Mouse (Mus musculus) hindbrain, embryonic 12.5 days (tissue): ENCODE measurements around the gene Sds. TPM values are rescaled to one million over a fixed set of nuclear protein-coding genes. Genes with fewer than 3 reads are reported as not detected.

Source experiments
- ATAC-seq: fragments of 200-750 bp; cut with Nextera tagmentation; 2 replicates; pipeline ENCODE4 v1.8.0; 2017; ENCODE audit warnings: moderate TSS enrichment; ENCODE audit not compliant: low FRiP score
- H3K27ac ChIP-seq: fragments of 300-500 bp; sonication (generic); 2 replicates; pipeline ENCODE4 v1.5.1; 2016; ENCODE audit warnings: mild to moderate bottlenecking
- H3K27me3 ChIP-seq: fragments of 300-500 bp; sonication (generic); 2 replicates; pipeline ENCODE4 v1.6.1; 2016; ENCODE audit warnings: mild to moderate bottlenecking
- H3K36me3 ChIP-seq: fragments of 300-500 bp; sonication (generic); 2 replicates; pipeline ENCODE4 v1.6.1; 2016; ENCODE audit warnings: mild to moderate bottlenecking
- H3K4me1 ChIP-seq: fragments of 300-500 bp; sonication (generic); 2 replicates; pipeline ENCODE4 v1.6.1; 2016
- H3K4me2 ChIP-seq: fragments of 300-500 bp; sonication (generic); replicated peaks from 2 replicates; pipeline ENCODE4 v1.6.1; 2016; ENCODE audit warnings: mild to moderate bottlenecking
- H3K4me3 ChIP-seq: fragments of 300-500 bp; sonication (generic); 2 replicates; pipeline ENCODE4 v1.5.1; 2016; ENCODE audit warnings: mild to moderate bottlenecking
- H3K9ac ChIP-seq: fragments of 300-500 bp; sonication (generic); 2 replicates; pipeline ENCODE4 v1.6.1; 2016; ENCODE audit warnings: mild to moderate bottlenecking, moderate library complexity
- H3K9me3 ChIP-seq: fragments of 300-500 bp; sonication (generic); replicated peaks from 2 replicates; pipeline ENCODE4 v1.6.1; 2016; ENCODE audit warnings: mild to moderate bottlenecking
- WGBS: fragments of 180-500 bp; shearing (Covaris S2); methylation state at CpG from one replicate; pipeline ENCODE4 v1.1.7; 2016; 5-methylcytosine and 5-hydroxymethylcytosine counted together
- polyA plus RNA-seq: library from polyadenylated mRNA; unstranded; fragments of >200 nt; fragmentation: Nextera tagmentation; extraction: Ambion mirVana; gene quantifications from 2 replicates; pipeline ENCODE4 v1.2.1, GENCODE M21; 2016

The Sds gene
- polyA plus RNA-seq, 1 experiment from 2014 or later = not detected

DNA sequence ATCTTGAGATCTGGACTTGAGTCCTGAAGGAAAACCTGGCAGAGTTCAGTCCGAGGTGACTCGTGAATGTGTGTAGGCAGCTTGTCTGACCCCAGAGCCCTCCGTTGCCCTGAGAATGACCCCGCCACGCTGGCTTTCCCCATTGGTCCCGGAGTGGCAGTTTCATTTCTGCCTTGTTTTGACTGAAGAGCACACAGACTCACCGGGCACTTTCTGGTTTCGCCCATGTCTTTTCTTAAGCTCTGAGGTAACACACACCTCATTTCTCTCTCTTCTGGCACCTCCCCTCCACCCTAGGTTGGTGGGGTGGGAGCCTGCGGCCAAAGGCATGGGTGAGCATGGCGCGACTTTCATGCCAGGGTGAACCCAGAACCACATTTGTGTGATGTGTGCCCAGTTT is 50.0 kb downstream of the Sds start:
- ATAC-seq = no peak
- Histone ChIP-seq H3K9ac (no peak overlapping the region), H3K4me2 (no peak overlapping the region), H3K27ac (no peak overlapping the region), H3K4me3 (no peak overlapping the region), H3K9me3 (no peaks in the 10 kb centered on the region), H3K27me3 (no peaks in the 10 kb centered on the region), H3K36me3 (no peaks in the 10 kb centered on the region), H3K4me1 (no peaks in the 10 kb centered on the region)
- 71% methylated on average over 11 of the region's 11 CpGs for WGBS

DNA sequence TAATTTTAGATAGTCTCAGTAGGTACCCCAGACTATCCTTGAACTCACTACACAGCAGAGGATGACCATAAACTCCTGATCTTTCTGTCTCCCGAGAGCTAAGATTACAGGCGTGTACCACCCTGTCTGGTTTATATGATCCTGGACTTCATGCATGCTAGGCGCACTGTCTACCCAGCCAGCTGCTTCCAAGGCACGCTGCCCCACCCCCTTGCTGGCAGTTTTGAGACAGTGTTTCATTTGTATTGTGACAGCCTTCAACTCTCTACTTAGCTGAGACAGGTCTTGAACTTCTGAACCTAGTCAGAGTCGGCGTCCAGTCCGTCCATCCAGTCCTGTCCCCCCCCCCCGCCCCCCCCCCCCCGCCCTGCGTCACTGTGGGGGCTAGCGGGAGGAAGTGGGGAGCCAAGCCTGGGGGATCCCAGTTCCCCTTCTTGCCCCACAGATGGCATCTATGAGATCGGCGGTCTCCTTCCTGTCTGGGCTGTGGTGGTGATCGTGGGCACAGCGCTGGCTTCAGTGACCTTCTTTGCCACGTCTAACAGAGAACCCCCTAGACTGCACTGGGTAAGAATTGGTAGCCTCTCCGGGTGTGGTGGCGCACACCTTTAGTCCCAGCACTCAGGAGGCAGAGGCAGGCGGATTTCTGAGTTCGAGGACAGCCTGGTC is 51.1 kb downstream of the Sds start:
- 89% methylated on average over 15 of the region's 20 CpGs for WGBS
- ATAC-seq = no peak
- H3K27me3 ChIP-seq = no peaks in the 10 kb centered on the region

DNA sequence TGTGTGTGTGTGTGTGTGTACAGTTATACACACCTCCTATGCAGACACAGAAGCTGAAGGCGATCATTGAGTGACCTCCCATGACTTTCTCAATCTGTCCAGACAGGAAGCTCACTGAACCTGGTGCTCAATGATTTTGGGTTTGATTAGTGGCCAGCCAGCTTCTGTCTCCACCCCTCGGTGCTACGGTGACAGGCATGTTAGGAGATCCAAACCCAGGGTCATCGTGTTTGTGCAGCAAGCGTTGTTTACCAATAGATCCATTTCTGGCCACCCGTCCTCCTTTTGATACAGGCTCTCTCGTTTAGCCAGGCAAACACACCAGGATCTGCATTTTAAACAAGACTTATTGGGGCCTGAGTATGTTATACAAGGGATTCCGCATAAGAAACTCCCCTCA is 55.3 kb downstream of the Sds start:
- no peaks in the 10 kb centered on the region for H3K27me3 ChIP-seq
- no peak overlapping the region for H3K9ac ChIP-seq
- no peaks in the 10 kb centered on the region for H3K9me3 ChIP-seq
- H3K27ac ChIP-seq = no peak overlapping the region
- no peaks in the 10 kb centered on the region for H3K36me3 ChIP-seq
- no peak overlapping the region for H3K4me3 ChIP-seq
- no peak for ATAC-seq
- WGBS = 91% methylated on average over 8 of the region's 8 CpGs
- H3K4me1 ChIP-seq = peaks cover 25% of the 10 kb centered on the region
- H3K4me2 ChIP-seq = no peak overlapping the region

More for the DNA sequence above, 51.1 kb downstream of the Sds start:
- H3K4me1 ChIP-seq = no peaks in the 10 kb centered on the region
- H3K4me3 ChIP-seq = no peak overlapping the region
- H3K9me3 ChIP-seq = no peaks in the 10 kb centered on the region
- H3K4me2 ChIP-seq = no peak overlapping the region
- no peak overlapping the region for H3K27ac ChIP-seq
- H3K36me3 ChIP-seq = no peaks in the 10 kb centered on the region
- no peak overlapping the region for H3K9ac ChIP-seq

Other genes with a start within 250 kb of the Sds start
- gene Lhx5, start 44.8 kb upstream of the Sds start, polyA plus RNA-seq = 63.0 and 67.2 TPM in 2 replicates
- 5.4 and 7.5 TPM in 2 replicates for gene Sdsl, start 3.7 kb upstream of the Sds start, polyA plus RNA-seq
- gene Plbd2, start 27.1 kb downstream of the Sds start, polyA plus RNA-seq = 42.0 and 44.7 TPM in 2 replicates
- gene Slc8b1, start 34.6 kb downstream of the Sds start, polyA plus RNA-seq = 3.5 and 4.0 TPM in 2 replicates
- gene Tpcn1, start 112.1 kb downstream of the Sds start, polyA plus RNA-seq = 18.4 and 19.2 TPM in 2 replicates
- 1.9 and 2.5 TPM in 2 replicates for gene Iqcd, start 112.5 kb downstream of the Sds start, polyA plus RNA-seq
- gene Rita1, start 136.1 kb downstream of the Sds start, polyA plus RNA-seq = 16.8 and 19.2 TPM in 2 replicates
- gene Ddx54, start 136.2 kb downstream of the Sds start, polyA plus RNA-seq = 53.2 and 53.6 TPM in 2 replicates
- gene Cfap73, start 157.7 kb downstream of the Sds start, polyA plus RNA-seq = 0.56 and 0.77 TPM in 2 replicates
- gene Rasal1, start 172.3 kb downstream of the Sds start, polyA plus RNA-seq = 0.06 and 0.38 TPM in 2 replicates
- gene Dtx1, start 235.4 kb downstream of the Sds start, polyA plus RNA-seq = 23.0 and 25.6 TPM in 2 replicates